Mouse (Mus musculus) heart, embryonic 11.5 days (tissue): ENCODE data around the gene Gjb3. TPM values are rescaled to one million over a fixed set of nuclear protein-coding genes. Genes with fewer than 3 reads are reported as not detected.

ENCODE experiments used
- ATAC-seq: fragments of 200-750 bp; cut with Nextera tagmentation; replicated peaks from 2 replicates; pipeline ENCODE4 v1.8.0; 2017; ENCODE audit warnings: moderate library complexity; ENCODE audit not compliant: insufficient number of reproducible peaks, low FRiP score, low TSS enrichment
- H3K27ac ChIP-seq: fragments of 300-500 bp; sonication (generic); 2 replicates; pipeline ENCODE4 v1.5.1; 2014; ENCODE audit warnings: mild to moderate bottlenecking, low read depth, low read length
- H3K27me3 ChIP-seq: fragments of 300-500 bp; sonication (generic); 2 replicates; pipeline ENCODE4 v1.6.1; 2014; ENCODE audit warnings: mild to moderate bottlenecking, low read length, mixed read lengths; ENCODE audit not compliant: control insufficient read depth, insufficient read depth
- H3K36me3 ChIP-seq: fragments of 300-500 bp; sonication (generic); 2 replicates; pipeline ENCODE4 v1.6.1; 2014; ENCODE audit warnings: mild to moderate bottlenecking, low read length, moderate library complexity, mixed read lengths; ENCODE audit not compliant: control insufficient read depth, insufficient read depth
- H3K4me1 ChIP-seq: fragments of 300-500 bp; sonication (generic); 2 replicates; pipeline ENCODE4 v1.6.1; 2014; ENCODE audit warnings: low read length; ENCODE audit not compliant: control insufficient read depth, insufficient read depth
- H3K4me2 ChIP-seq: fragments of 300-500 bp; sonication (generic); 2 replicates; pipeline ENCODE4 v1.6.1; 2014; ENCODE audit warnings: mild to moderate bottlenecking, moderate library complexity
- H3K4me3 ChIP-seq: fragments of 300-500 bp; sonication (generic); 2 replicates; pipeline ENCODE4 v1.5.1; 2014; ENCODE audit warnings: low read depth, low read length
- H3K9ac ChIP-seq: fragments of 300-500 bp; sonication (generic); 2 replicates; pipeline ENCODE4 v1.6.1; 2014; ENCODE audit warnings: mild to moderate bottlenecking, low read depth, low read length, moderate library complexity
- H3K9me3 ChIP-seq: fragments of 300-500 bp; sonication (generic); replicated peaks from 2 replicates; pipeline ENCODE4 v1.6.1; 2016; ENCODE audit warnings: low read length; ENCODE audit not compliant: control insufficient read depth
- WGBS: fragments of 180-500 bp; shearing (Covaris S2); extraction: QIAGEN DNeasy Blood & Tissue Kit; methylation state at CpG from one replicate; pipeline ENCODE4 v1.1.7; 2014; ENCODE audit not compliant: insufficient replicate concordance; 5-methylcytosine and 5-hydroxymethylcytosine counted together
- polyA plus RNA-seq: library from polyadenylated mRNA; unstranded; fragments of >200 nt; fragmentation: Nextera tagmentation; extraction: Ambion mirVana; gene quantifications from 2 replicates; pipeline ENCODE4 v1.2.1, GENCODE M21; 2014

The Gjb3 gene
- polyA plus RNA-seq, 1 experiment from 2014 or later: 0.16 TPM

DNA sequence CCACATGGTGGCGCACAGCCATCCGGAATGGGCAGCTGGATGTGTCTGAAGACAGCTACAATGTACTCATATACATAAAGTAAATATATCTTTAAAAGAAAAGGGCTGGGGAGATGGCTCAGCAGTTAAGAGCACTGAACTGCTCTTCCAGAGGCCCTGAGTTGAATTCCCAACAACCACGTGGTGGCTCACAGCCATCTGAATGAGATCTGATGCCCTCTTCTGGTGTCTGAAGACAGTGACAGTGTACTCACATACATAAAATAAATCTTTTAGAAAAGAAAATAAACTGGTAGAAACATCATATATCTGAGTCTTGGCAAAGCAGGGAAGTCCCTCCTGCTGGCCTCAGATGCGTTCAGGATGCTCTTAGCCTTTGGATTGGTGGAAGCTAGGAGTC, 13.5 kb downstream of the Gjb3 start:
- WGBS: 54% methylated on average over 4 of the region's 4 CpGs
- Histone ChIP-seq H3K4me3 (no peak overlapping the region), H3K9ac (no peak overlapping the region)

DNA sequence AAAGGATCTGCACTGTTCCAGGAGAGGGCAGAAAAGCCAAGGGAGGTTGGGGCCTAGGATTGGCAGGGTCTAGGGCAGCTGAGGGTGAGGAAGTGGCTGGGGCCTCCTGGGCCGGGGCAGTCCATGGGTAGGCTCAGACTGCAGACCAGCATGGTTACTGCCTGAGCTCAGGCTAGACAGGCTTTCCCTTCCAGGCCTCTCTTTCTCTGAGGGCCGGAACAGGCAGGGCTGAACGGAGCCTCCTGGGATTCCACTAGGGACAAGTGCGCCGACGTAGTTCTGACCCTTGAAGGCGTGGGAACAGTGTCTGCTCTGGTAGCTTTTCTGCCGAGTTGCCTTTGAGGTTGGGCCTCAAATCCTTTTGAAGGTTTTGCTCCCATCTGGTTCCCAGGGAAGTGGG, 14.9 kb downstream of the Gjb3 start:
- WGBS: 74% methylated on average over 8 of the region's 8 CpGs
- H3K27ac ChIP-seq: no peak overlapping the region
- H3K4me2 ChIP-seq: no peak overlapping the region

More for the DNA sequence above, 13.5 kb downstream of the Gjb3 start:
- ATAC-seq: no peak
- H3K27me3 ChIP-seq: peaks cover 16% of the 10 kb centered on the region
- no peak overlapping the region for H3K4me2 ChIP-seq
- H3K9me3 ChIP-seq: no peaks in the 10 kb centered on the region
- no peak overlapping the region for H3K27ac ChIP-seq
- no peaks in the 10 kb centered on the region for H3K36me3 ChIP-seq
- H3K4me1 ChIP-seq: 0 out of 2 replicates have a peak, but pooled peaks cover 4% of the 10 kb centered on the region

DNA sequence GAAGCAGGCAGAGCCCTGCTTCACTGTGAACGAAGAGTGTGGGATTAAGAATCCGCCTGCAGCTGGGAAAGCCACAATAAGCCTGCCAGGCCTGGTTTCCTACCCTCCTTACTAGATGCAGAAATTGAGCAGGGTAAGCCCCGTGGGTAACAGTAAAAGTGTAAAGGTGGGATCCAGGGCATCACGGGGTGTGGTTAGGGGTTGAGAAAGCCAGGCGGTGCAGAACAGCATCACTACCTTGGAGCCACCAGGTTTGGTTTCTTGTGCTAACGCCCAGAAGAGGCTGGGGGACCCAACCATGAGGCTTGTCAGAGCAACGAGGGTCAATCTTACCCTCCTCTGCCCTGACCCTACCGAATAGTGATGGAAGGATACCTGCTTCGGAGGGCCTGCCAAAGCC, 16.1 kb downstream of the Gjb3 start:
- H3K9ac ChIP-seq: no peak overlapping the region
- peak overlapping the region; percentile 79 for H3K4me2 ChIP-seq
- no peak for ATAC-seq
- H3K27me3 ChIP-seq: peaks cover 25% of the 10 kb centered on the region
- no peak overlapping the region for H3K27ac ChIP-seq
- no peak overlapping the region; the same call in 1 of the 2 replicates for H3K4me3 ChIP-seq
- WGBS: 50% methylated on average over 9 of the region's 9 CpGs
- 0 out of 2 replicates have a peak, but pooled peaks cover 4% of the 10 kb centered on the region for H3K4me1 ChIP-seq
- no peaks in the 10 kb centered on the region for H3K9me3 ChIP-seq
- H3K36me3 ChIP-seq: no peaks in the 10 kb centered on the region

More for the DNA sequence above, 14.9 kb downstream of the Gjb3 start:
- no peak for ATAC-seq
- H3K9me3 ChIP-seq: no peaks in the 10 kb centered on the region
- no peak overlapping the region for H3K9ac ChIP-seq
- 0 out of 2 replicates have a peak, but pooled peaks cover 4% of the 10 kb centered on the region for H3K4me1 ChIP-seq
- peaks cover 25% of the 10 kb centered on the region for H3K27me3 ChIP-seq
- H3K36me3 ChIP-seq: no peaks in the 10 kb centered on the region
- H3K4me3 ChIP-seq: no peak overlapping the region

DNA sequence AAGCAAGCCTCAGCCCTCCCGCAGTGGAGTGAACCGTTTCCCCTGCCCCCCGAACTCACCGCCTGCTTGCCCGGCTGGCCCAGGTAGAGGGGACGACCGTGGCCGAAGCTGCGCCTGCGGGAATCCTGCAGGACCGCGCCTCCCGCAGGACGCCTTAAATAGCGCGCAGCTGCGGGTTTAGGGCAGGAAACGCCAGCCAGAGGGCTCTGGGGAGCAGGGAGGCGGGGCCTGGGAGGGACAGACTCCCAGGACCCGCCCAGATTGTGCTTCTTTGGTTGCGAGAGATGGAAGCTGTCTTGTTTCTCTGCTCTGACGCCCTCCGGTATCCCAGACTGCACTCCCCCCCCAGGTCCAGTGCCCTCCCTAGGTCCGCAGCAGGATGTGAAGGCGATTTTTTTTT, 16.8 kb downstream of the Gjb3 start, which contains the start of gene Gja4:
Gene Gja4 (minus strand): TSS at position 179 of the 400 bp plus-strand sequence.
- Histone ChIP-seq H3K9ac (peak within 1 kb of the TSS; percentile 63), H3K27me3 (peaks cover 25% of the 10 kb centered on the region), H3K4me2 (peak within 1 kb of the TSS; percentile 79), H3K4me1 (0 out of 2 replicates have a peak, but pooled peaks cover 4% of the 10 kb centered on the region), H3K36me3 (no peaks in the 10 kb centered on the region), H3K27ac (no peak within 1 kb of the TSS), H3K4me3 (peak within 1 kb of the TSS; percentile 53), H3K9me3 (no peaks in the 10 kb centered on the region)
- ATAC-seq: peak; percentile 73
- WGBS: 0% methylated on average over 25 of the region's 25 CpGs

DNA sequence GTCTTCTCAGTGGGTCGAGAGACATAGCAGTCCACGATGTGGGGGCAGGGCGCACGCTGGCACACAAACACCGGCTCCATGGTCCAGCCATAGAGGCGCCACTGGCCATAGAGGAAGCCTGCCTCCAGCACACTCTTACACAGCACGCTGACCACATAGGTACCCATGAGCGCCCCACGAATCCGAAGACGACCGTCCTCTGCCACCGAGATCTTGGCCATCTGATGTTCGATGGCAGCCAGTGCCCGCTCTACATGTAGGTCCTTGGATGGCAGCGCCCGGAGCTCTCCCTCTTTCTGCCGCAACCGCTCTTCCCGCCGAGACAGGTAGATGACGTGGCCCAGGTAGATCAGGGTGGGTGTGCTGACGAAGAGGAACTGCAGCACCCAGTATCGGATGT, 18.3 kb downstream of the Gjb3 start:
- ATAC-seq: no peak
- Histone ChIP-seq H3K27me3 (peaks cover 25% of the 10 kb centered on the region), H3K9ac (peak overlapping the region; percentile 39), H3K4me2 (peak overlapping the region; percentile 79), H3K27ac (no peak overlapping the region), H3K4me3 (peak overlapping the region; percentile 53), H3K36me3 (no peaks in the 10 kb centered on the region), H3K9me3 (no peaks in the 10 kb centered on the region), H3K4me1 (0 out of 2 replicates have a peak, but pooled peaks cover 4% of the 10 kb centered on the region)
- WGBS: 49% methylated on average over 24 of the region's 24 CpGs

DNA sequence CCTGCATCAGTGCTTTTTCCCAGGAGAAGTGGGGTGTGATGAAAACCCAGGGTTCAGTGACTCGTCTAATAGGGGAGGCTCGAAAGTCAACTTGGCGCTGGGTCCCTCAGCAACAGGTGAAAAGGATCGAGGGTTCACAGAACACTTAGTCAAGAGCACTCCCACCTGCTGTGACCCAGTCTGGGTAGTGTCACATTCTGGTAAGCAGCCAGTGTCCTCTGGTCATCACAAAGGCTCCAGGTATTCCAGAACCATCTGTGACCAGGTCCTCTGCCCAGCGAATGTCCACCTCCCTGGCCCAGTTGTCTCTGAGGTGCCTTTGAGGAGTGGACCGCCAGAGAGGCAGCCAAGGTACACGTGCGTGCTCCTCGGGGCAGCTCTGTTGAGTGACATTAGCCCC, 19.1 kb downstream of the Gjb3 start:
- Histone ChIP-seq H3K9ac (0 out of 2 replicates have a peak overlapping the region, but pooled peaks have one; percentile 23), H3K4me3 (peak overlapping the region; percentile 53), H3K4me2 (peak overlapping the region; percentile 79), H3K4me1 (0 out of 2 replicates have a peak, but pooled peaks cover 4% of the 10 kb centered on the region), H3K27ac (no peak overlapping the region), H3K27me3 (peaks cover 25% of the 10 kb centered on the region), H3K36me3 (no peaks in the 10 kb centered on the region), H3K9me3 (no peaks in the 10 kb centered on the region)
- no peak for ATAC-seq
- WGBS: 45% methylated on average over 9 of the region's 9 CpGs

DNA sequence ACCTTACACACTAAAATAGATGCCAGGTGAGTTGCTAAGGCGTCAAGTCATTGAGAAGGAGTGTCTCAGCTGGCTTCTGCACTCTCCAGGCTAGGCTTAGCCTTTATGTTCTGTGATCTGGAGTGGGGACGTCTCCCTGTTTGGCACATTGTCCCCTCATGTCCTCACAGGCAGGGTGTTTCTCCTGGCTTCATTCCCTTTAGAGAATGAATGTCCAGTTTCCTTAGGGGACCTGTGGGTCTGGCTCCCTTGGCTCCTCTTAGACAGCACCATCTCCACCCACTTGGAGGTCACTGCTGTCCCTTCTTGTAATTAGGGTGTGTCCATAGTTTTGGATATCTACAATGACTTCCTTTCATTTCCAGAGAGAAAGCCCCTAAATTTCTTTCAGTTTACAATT, 23.7 kb downstream of the Gjb3 start:
- Histone ChIP-seq H3K9me3 (no peaks in the 10 kb centered on the region), H3K4me3 (no peak overlapping the region), H3K4me1 (0 out of 2 replicates have a peak, but pooled peaks cover 3% of the 10 kb centered on the region)

DNA sequence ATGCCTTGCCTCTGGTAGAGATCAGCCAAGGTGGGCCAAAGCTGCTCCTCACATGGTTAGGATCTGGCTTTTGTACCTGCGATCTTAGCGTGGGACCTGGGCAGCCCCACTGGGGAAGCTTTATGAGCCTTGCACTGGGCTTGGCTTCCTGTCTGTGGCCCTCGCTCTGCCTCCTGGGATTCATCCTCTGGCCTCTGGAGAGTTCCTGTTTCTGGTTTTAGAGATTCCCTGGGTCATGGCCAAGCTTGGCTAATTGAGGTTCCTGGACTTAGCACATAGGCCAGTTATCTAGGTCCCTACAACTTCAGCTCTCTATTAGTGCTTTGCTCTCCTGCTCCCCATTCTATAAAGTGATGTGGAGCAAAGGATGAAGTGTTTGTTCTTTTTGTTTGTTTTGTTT, 26.8 kb downstream of the Gjb3 start:
- Histone ChIP-seq H3K36me3 (no peaks in the 10 kb centered on the region), H3K4me2 (no peak overlapping the region), H3K9me3 (no peaks in the 10 kb centered on the region), H3K27me3 (no peaks in the 10 kb centered on the region), H3K27ac (no peak overlapping the region), H3K4me3 (no peak overlapping the region), H3K9ac (no peak overlapping the region), H3K4me1 (0 out of 2 replicates have a peak, but pooled peaks cover 3% of the 10 kb centered on the region)
- WGBS: 68% methylated on average over 3 of the region's 3 CpGs
- ATAC-seq: no peak

More for the DNA sequence above, 23.7 kb downstream of the Gjb3 start:
- H3K9ac ChIP-seq: no peak overlapping the region
- H3K36me3 ChIP-seq: no peaks in the 10 kb centered on the region
- H3K27ac ChIP-seq: no peak overlapping the region
- H3K4me2 ChIP-seq: no peak overlapping the region
- ATAC-seq: no peak
- 51% methylated on average over 2 of the region's 2 CpGs for WGBS
- H3K27me3 ChIP-seq: peaks cover 7% of the 10 kb centered on the region

DNA sequence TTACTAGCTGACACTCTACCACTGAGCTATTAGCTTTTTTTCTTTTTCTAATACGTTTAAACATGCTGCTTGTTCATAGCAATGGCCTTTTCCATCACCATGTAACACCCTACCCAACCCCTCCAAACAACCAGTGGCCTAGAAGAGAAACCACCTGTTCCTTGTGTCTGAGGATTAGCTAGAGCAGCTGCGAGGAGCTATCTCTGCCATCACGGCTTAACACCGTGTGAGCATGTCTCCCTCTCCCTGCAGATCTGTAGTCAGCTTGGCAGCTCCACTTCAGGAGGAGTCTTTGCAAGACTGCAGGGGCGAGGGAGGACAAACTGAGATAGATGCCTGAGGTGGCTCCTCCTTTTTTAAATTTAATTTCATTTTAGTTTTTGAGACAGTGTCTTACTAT, 30.1 kb downstream of the Gjb3 start:
- Histone ChIP-seq H3K27ac (no peak overlapping the region), H3K9me3 (no peaks in the 10 kb centered on the region), H3K4me1 (no peaks in the 10 kb centered on the region), H3K27me3 (no peaks in the 10 kb centered on the region), H3K36me3 (no peaks in the 10 kb centered on the region), H3K9ac (no peak overlapping the region), H3K4me2 (no peak overlapping the region), H3K4me3 (no peak overlapping the region)
- ATAC-seq: no peak
- WGBS: 53% methylated on average over 5 of the region's 5 CpGs
